Mouse (Mus musculus) brain, embryonic 18.5 days (tissue): ENCODE measurements around the gene AC109138.7.

Source experiments
- DNase-seq: peaks from one replicate; pipeline ENCODE4 v3.0.0-alpha.2; 2012; ENCODE audit warnings: low read depth, low spot score

Gene AC109138.7

GRCm38 (mm10) chr19:4214071-4214770, at the start of gene AC109138.7, which contains the start of gene Clcf1:
Gene AC109138.7 (plus strand): TSS chr19:4214357.
Gene Clcf1 (plus strand): TSS chr19:4214238.
- DNase-seq = no peak

- DNase-seq = no peak
These were observed 49.4 kb upstream of the AC109138.7 start for GRCm38 (mm10) chr19:4164721-4165120.

DNA sequence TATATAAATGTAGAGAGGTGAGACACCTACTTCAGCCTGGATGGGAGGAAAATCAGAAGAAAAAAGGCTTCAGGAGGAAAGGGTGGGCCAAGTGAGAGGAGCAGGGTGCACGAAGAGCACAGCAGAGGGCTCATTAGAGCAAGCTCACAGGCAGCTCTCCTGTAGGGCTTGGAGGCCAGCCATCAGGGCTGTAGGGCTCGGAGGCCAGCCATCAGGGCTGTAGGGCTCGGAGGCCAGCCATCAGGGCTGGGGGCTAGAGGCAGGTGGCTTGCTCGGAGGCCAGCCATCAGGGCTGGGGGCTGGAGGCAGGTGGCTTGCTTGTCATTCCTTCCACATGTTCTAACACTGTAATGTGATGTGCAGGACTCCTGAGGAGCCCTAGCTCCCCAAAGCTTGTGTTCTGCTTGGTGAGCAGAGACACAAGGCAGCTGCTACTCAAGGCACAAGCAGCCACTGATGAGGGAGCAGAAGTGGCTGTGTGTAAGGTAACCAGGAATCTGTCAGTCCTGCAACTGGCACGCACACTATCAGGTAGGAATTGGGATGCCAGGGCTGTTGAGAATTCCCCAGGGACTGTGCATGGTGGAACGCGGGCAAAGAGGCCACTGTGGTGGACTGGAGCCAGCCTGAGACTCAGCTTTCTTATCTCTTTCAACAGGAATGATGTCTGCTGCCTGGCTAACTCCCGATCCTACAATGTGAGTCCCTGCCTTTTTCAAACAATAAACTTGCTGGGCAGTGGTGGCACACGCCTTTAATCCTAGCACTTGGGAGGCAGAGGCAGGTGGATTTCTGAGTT, 47.3 kb upstream of the AC109138.7 start:
- no peak for DNase-seq

DNA sequence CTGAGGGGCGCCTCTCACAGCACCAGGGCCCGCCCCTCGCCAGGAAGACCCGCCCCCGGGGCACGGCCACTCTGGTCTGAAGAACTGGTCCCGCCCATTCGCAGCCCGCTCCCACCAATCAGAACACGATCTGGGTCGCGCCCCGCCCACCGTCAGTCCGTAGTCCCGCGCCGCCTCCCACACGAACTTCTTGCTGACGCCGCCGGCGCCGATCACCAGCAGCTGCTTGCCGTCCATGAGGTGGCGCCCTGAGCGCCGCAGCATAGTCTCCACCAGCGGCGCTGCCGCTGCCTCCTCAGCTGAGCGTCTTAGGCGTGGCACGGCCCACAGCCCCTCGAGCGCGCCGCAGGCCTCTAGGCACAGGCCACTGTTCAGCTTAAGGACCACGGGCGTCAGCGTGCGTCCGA, 44.8 kb upstream of the AC109138.7 start:
- peak; percentile 97 for DNase-seq

GRCm38 (mm10) chr19:4169810-4170209, 44.3 kb upstream of the AC109138.7 start:
- DNase-seq = no peak

- DNase-seq = no peak
These were observed 43.3 kb upstream of the AC109138.7 start for GRCm38 (mm10) chr19:4170723-4171392.

DNA sequence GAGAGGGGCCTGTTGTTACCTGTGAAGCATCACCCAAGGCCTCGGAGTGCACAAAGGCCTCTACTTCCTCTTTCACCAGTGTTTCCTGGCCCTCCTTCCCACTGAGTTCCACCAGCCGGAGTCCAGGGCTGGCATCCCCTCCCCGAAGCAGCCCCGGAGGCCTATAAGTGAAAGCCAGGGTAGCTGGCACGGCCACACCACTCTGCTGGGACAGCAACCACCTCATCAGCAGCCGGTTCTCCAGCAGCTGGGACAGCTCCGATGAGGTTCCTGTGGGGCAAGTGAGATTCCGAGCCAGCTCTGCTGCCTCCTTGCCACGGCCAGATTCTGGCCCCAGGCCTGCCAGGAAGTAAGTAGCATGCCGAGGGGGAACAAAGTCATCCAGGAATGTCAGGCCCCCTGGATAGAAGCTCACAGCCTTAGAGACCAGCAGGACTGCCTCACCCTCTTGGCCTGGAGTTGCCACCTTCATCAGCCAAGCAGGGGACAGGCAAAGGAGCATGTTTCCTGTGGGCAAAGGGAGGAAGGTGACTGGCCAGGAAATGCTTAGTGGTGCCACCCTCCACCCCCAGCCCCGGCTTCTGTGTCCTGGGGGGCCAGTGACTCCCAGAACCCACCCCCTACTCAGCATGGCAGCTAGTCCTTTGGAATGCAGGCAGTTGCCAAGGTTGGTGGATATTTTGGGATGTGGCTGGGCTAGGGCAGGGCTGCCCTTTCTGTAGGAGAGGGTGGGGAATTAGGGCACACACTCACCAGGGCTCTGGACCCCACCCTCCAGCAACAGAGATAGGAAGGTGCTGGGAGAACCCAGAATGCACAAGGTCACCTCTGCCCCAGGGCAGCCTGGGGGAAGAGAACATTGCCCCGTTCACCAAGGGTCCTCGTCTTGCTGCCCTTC, 42.5 kb upstream of the AC109138.7 start:
- no peak for DNase-seq

DNA sequence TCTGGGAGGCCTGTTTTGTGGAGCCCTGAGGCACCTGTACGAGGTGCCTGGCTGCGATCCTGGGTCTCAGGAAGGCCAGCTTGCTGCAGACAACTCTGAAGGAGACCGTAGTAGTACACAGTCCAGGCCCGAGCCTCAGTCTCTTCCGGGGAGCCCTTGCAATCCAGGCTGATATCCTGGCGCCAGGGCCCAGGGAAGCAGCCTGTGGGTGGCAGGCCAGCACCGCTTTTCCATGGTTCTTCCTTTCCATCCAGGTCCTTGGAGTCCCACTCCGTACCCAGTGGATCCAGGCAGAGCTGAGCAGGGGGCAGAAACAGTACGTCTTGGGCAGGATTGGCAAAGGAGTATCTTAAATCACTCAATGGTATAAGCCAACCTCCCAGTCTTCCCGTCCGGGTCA, 41.2 kb upstream of the AC109138.7 start:
- DNase-seq = no peak

DNA sequence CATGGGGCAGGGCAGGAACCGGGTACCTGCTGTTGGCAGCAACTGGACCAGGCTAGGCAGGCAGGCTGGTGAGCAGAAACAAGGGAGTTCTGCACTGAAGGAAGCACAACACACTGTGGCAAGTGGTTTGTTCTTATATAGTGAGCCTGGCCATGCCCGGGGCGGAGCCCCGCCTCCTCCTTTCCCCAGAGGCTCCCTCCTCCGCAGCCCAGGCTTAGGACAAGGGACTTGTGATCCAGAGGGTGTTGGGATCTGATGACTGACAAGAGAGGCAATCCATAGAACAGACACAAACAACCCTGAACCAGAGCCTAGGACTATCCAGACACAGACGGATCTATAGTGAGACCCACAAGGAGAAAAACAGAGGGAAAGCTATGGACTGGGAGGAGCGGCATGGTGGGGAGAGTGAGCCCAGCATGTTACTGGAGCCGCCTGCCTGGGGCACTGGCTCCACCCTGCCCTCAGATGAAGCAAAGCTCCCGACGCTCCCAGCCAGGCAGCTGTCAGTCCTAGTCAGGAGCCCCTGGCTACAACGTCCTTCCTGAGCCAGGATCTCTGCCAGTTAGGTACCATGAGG, 38.7 kb upstream of the AC109138.7 start, which contains the start of gene Carns1:
Gene Carns1 (minus strand): TSS at position 112 of the 580 bp plus-strand sequence.
- DNase-seq = no peak

- no peak for DNase-seq
These were observed 33.7 kb upstream of the AC109138.7 start for GRCm38 (mm10) chr19:4180411-4180810.

DNA sequence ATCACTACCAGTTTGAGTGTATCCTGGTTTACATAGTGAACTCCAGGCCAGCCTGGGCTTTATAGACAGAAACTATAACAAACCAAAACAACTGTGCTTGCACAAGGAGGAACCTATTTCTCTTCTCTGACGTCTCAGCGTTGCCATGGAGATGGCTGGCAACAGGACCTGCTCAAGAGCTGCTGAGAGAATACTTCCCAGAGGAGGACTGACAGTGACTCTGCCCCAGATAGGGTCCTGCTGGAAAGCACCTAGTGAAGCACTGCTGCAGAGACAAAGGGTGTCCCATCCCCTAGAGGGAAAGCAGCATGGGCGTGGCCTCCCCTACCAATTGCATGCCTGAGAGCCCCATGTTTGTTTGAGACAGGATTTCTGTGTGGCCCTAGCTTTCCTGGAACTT, 32.3 kb upstream of the AC109138.7 start:
- no peak for DNase-seq

- no peak for DNase-seq
These were observed 30.5 kb upstream of the AC109138.7 start for GRCm38 (mm10) chr19:4183689-4184088.

- no peak for DNase-seq
These were observed 28.9 kb upstream of the AC109138.7 start for GRCm38 (mm10) chr19:4184976-4185975.

DNA sequence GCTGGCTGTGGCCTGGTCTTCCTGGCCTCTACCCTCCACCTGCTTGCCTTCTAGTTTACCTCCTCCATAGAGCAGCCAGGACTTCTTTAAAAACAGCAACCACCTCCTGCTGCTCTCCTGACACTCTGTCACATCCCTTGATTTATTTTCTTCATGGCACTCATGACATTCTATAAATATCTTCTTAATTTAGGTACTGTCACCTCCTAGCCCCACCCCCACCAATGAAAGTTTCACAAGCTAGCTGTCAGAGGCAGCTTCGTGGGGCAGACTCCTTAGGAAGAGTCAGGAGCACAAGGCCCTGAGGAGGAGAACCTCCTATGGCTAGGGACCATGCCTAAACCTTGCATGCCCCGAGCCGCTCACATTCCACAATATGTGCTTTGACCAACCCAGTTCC, 26.9 kb upstream of the AC109138.7 start:
- no peak for DNase-seq

DNA sequence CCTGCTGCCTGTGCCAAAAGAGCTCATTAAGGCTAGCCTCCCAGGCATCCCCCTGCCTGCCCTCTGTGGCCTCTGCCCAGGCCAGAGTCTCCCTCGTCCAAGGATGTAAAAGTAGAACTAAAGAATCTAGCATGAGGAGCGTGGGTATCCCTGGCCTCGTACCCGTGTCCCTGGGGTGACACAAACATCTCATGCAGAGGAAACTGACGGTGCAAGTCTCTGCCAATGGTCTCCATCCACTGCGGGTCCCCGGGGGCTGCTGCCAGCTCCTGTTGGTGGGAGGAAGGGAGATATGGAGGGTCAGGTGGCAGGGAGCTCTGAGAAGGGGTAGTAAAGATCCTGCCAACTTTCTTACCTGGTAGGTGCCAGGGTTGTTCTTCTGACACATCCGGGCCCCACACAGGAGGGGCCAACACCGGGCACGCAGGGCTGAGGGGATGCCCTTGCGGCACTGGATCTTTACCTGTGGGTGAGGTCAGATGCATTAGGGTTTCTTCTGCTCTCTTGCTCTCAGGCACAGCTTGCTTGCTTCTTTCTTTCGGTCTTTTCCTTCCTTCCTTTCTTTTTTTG, 25.0 kb upstream of the AC109138.7 start:
- DNase-seq = no peak

- DNase-seq = no peak
These were observed 23.3 kb upstream of the AC109138.7 start, which contains the start of gene Tbc1d10c for GRCm38 (mm10) chr19:4190831-4191334. Gene Tbc1d10c (minus strand): TSS chr19:4191284.

GRCm38 (mm10) chr19:4191528-4192250, 22.5 kb upstream of the AC109138.7 start, which contains the start of gene Ppp1ca:
Gene Ppp1ca (plus strand): TSS chr19:4192065.
- DNase-seq = peak; percentile 71
